Mouse (Mus musculus): ENCODE measurements around the gene Cfap206. TPM values are rescaled to one million over a fixed set of nuclear protein-coding genes. Genes with fewer than 3 reads are reported as not detected.

Gene Cfap206
- polyA plus RNA-seq, 1 experiment = 2.8 TPM

DNA sequence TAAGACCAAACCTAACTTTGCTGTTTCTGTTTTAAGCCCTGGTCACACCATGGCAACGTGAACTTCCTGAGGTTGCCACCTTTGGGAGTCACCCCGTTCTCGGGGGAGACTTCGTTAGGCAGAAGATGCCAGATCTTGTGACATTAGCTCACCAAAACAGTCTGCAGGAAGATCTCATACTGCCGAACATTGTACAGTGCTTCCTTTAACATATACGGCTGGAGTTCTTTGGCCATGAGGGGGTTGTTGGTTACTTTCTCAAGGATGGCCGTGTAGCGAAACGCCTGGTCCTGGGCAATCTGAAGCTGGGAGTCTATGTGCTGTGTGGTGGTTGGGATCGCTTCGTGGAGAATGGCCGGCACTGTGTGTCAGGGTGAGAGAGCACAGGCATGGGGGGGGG lies 10.6 kb downstream of the Cfap206 start:
- no peak for DNase-seq (ENCODE audit: low read depth)
- no peak for TF ChIP-seq POLR2A (IDR thresholded peaks at IDR 0.05; ENCODE audit: borderline replicate concordance, extremely low read depth, insufficient read depth, insufficient read length, poor library complexity, severe bottlenecking)

DNA sequence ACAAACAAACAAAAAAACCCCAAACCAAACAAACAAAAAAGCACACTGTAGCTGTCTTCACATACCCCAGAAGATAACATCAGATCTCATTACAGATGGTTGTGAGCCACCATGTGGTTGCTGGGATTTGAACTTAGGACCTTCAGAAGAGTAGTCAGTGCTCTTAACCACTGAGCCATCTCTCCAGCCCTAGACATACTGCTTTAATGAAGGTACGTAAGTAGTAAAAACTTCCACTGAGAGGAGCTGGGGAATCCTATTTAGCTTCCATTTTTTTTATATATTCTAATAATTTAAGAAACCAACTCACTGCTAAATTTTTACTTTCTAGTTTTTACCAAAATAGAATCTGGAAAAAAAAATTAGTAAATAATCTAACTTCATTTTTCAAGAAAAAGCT lies 14.9 kb downstream of the Cfap206 start:
- TF ChIP-seq CTCF (IDR thresholded peaks at IDR 0.05; ENCODE audit: borderline replicate concordance, extremely low read depth, insufficient read depth, insufficient read length) (no peak), POLR2A (IDR thresholded peaks at IDR 0.05; ENCODE audit: borderline replicate concordance, extremely low read depth, insufficient read depth, insufficient read length, poor library complexity, severe bottlenecking) (no peak)
- DNase-seq (ENCODE audit: low read depth) = no peak

DNA sequence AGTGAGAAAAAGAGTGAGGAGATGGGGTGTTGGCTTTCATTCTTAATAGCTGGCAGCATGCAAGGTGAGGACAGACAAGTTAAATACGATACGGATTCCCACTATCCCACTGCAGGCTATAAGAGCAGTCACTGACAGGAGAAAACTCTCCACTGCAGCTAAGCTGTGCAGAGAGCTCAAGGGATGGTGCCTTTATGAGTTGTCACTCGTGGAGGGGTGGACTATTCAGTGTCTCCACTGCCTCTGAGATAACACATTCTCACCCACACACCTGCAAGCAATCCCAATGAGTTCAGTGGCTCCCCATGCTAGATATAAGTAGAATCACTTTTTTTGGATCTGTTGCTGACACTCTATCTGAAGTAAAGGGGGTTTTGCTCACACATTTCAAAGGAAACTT lies 21.9 kb downstream of the Cfap206 start:
- TF ChIP-seq POLR2A (IDR thresholded peaks at IDR 0.05; ENCODE audit: borderline replicate concordance, extremely low read depth, insufficient read depth, insufficient read length, poor library complexity, severe bottlenecking) = no peak
- no peak for DNase-seq (ENCODE audit: low read depth)

DNA sequence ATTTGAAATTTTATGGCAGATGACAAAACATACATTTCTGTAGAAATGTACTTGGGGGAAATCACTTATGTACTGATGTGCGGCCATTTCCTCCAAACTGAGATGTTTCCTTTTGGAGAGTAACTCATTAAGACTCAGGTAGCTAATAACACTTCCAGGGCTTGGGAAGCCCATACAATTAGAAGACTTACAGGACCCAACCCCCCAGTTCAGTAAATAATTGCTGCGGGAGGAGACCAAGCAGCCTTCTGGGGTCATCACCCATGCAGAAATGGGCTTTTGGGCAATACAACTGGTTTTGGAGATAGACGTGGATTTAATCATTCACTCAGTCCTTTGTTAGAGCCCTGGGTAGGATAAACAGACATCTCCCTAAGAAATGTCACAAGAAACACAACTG lies 22.8 kb downstream of the Cfap206 start:
- TF ChIP-seq POLR2A (IDR thresholded peaks at IDR 0.05; ENCODE audit: borderline replicate concordance, extremely low read depth, insufficient read depth, insufficient read length, poor library complexity, severe bottlenecking) (no peak), CTCF (IDR thresholded peaks at IDR 0.05; ENCODE audit: borderline replicate concordance, extremely low read depth, insufficient read depth, insufficient read length) (no peak)
- DNase-seq (ENCODE audit: low read depth) = no peak

DNA sequence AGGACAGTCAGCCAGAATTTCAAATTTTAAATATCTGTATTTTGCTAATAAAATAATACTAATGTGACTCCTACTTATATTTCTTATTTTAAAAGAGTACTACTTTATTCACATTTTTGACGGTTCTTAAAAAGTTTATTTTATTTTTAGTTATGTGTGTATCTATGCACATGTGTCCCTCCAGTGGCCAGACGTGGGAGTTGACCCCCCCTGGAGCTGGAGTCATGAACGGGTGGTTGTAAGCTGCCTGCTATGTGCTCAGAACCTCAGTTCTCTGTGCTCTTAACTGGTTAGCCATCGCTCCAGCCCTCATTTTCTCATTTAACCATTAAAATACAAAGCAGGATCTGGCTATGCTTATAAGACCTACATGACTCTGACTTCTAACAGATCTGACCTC lies 27.0 kb downstream of the Cfap206 start:
- no peak for TF ChIP-seq CTCF (IDR thresholded peaks at IDR 0.05; ENCODE audit: borderline replicate concordance, extremely low read depth, insufficient read depth, insufficient read length)
- TF ChIP-seq POLR2A (IDR thresholded peaks at IDR 0.05; ENCODE audit: borderline replicate concordance, extremely low read depth, insufficient read depth, insufficient read length, poor library complexity, severe bottlenecking) = no peak
- DNase-seq (ENCODE audit: low read depth) = no peak

DNA sequence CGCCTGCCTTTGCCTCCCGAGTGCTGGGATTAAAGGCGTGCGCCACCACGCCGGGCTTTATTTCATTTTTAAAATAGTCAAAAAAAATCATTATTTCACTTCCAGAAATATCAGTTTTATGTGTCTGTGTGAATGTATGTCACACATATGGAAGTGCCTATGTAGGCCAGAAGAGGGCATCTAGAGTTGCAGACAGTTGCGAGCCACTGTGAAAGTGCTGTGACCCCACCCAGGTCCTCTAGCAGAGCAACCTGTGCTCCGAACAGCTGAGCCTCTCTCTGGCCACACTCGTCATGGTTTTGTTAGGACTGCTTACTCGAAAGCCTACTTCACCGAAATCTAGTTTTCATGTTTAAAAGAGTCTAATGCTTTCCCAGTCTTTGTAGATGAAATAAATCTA lies 27.8 kb downstream of the Cfap206 start:
- no peak for TF ChIP-seq CTCF (IDR thresholded peaks at IDR 0.05; ENCODE audit: borderline replicate concordance, extremely low read depth, insufficient read depth, insufficient read length)
- TF ChIP-seq POLR2A (IDR thresholded peaks at IDR 0.05; ENCODE audit: borderline replicate concordance, extremely low read depth, insufficient read depth, insufficient read length, poor library complexity, severe bottlenecking) = no peak
- no peak for DNase-seq (ENCODE audit: low read depth)

DNA sequence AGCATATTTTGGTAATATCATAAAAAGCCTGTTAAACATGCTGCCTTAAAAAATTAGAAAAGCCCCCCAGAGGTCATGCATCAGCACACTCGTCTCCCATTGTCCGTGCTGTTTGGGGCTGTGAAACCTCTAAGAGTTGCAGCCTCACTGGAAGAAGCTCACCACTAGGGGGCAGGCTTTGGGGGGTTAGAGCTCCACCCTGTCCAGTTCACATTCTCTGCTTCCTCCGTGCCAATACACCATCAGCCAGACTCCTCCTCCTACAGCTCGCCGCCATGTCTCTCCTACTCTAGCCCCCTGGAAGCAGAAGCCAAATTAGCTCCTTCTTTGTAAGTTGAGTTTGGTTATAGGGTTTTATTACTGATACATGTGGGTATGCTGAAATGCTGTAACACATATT lies 28.5 kb downstream of the Cfap206 start:
- DNase-seq (ENCODE audit: low read depth) = peak; percentile 66

DNA sequence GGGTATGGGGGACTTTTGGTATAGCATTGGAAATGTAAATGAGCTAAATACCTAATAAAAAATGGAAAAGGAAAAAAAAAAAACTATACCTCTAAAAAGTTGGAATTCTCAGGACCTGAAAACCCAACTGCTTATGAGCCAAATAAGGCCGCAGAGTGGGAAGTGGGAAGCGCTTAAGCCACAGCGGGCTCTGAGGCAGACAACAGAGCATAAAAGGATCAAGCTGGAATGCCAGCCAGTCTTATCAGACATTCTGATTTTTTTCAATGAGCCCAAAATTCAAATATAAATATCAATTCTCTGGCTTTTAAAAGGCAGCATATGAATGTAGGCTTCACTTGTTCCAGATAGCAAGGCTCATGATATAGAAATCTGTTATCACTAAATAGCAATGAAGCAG lies 42.0 kb downstream of the Cfap206 start:
- peak; percentile 40 for DNase-seq (ENCODE audit: low read depth)
- no peak for TF ChIP-seq CTCF (IDR thresholded peaks at IDR 0.05; ENCODE audit: borderline replicate concordance, extremely low read depth, insufficient read depth, insufficient read length)
- no peak for TF ChIP-seq POLR2A (IDR thresholded peaks at IDR 0.05; ENCODE audit: borderline replicate concordance, extremely low read depth, insufficient read depth, insufficient read length, poor library complexity, severe bottlenecking)

More for the DNA sequence above, 28.5 kb downstream of the Cfap206 start:
- TF ChIP-seq POLR2A (IDR thresholded peaks at IDR 0.05; ENCODE audit: borderline replicate concordance, extremely low read depth, insufficient read depth, insufficient read length, poor library complexity, severe bottlenecking) = no peak
- TF ChIP-seq CTCF (IDR thresholded peaks at IDR 0.05; ENCODE audit: borderline replicate concordance, extremely low read depth, insufficient read depth, insufficient read length) = peak; percentile 60

DNA sequence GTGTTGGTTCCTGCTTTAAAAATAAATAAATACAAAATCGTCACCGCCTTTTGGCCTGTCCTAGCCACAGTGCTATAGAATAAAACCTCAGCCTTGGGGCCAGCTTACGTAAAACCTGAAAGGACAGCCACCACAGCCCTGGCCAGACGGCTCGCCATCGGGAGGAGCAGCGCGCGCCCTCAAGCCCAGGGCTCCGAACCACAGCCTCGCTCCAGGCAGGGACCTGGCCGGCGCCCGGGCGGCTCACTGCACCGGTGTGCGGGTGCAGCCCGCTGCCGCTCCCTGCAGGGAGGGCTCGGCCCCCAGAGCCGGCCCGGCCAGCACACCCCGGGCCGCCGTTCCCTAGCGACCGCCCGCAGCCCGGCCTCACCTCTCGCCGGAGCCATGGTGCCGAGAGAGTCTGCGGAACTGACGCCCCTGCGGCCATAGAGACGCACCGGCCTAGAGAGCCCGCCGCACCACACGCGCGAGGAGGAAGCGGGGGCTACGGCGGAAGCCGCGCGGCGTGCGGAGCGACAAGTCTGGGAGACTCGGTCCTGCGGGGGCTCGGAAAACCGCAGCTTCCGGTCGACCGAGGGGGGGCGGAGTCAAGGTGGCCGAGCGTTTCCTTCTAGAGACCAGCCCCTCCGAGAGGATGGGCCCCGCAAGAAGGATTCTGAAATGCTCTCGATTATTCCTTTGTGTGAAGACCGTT lies 43.0 kb downstream of the Cfap206 start, which contains the start of gene Slc35a1:
Gene Slc35a1, minus strand, starts transcription at position 565 of the 694 bp plus-strand sequence.
- DNase-seq (ENCODE audit: low read depth) = peak; percentile 98

DNA sequence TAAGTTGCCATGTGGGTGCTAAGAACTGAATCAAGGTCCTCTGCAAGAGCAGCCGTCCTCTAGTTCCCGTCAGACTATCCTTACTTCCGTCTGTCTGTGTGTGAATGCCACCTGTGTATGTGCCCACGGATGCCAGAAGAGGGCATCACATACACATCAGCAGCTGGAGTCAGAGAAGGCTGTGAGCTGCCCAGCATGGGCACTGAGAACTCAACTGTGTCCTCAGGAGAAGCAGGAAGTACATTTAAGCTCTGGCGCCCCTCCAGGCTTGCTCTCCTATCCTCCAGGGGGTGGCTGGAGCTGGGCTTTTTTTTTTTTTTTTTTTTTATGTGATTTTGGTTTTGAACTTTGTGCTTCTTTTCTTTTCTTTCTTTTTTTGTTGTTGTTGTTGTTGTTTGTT lies 49.5 kb downstream of the Cfap206 start:
- DNase-seq (ENCODE audit: low read depth) = no peak
- TF ChIP-seq POLR2A (IDR thresholded peaks at IDR 0.05; ENCODE audit: borderline replicate concordance, extremely low read depth, insufficient read depth, insufficient read length, poor library complexity, severe bottlenecking) (no peak), CTCF (IDR thresholded peaks at IDR 0.05; ENCODE audit: borderline replicate concordance, extremely low read depth, insufficient read depth, insufficient read length) (no peak)

More for the DNA sequence above, 43.0 kb downstream of the Cfap206 start, which contains the start of gene Slc35a1:
- TF ChIP-seq CTCF (IDR thresholded peaks at IDR 0.05; ENCODE audit: borderline replicate concordance, extremely low read depth, insufficient read depth, insufficient read length) (0 out of 2 replicates have a peak, but pooled peaks have one; percentile 1), POLR2A (IDR thresholded peaks at IDR 0.05; ENCODE audit: borderline replicate concordance, extremely low read depth, insufficient read depth, insufficient read length, poor library complexity, severe bottlenecking) (peak; percentile 64)

DNA sequence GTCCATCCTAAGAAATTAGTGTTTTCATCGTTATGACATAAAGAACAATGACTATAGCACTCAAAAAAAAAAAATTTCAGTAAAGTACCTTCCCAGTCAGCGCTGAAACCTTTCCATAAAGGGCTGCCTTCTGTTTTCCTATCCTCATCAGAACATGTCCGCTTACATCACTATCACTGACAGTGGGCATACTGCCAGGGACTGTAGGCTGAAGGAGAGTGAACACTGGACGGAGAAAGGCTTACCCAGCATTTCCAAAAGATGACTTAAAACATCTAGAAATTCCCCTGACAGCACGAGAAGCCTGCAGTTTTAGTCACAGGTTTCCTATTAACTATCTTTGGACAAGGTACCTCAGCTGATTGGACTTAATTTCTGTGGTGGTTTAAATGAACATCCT lies 56.3 kb downstream of the Cfap206 start:
- TF ChIP-seq CTCF (IDR thresholded peaks at IDR 0.05; ENCODE audit: borderline replicate concordance, extremely low read depth, insufficient read depth, insufficient read length) (no peak), POLR2A (IDR thresholded peaks at IDR 0.05; ENCODE audit: borderline replicate concordance, extremely low read depth, insufficient read depth, insufficient read length, poor library complexity, severe bottlenecking) (no peak)
- DNase-seq (ENCODE audit: low read depth) = no peak

DNA sequence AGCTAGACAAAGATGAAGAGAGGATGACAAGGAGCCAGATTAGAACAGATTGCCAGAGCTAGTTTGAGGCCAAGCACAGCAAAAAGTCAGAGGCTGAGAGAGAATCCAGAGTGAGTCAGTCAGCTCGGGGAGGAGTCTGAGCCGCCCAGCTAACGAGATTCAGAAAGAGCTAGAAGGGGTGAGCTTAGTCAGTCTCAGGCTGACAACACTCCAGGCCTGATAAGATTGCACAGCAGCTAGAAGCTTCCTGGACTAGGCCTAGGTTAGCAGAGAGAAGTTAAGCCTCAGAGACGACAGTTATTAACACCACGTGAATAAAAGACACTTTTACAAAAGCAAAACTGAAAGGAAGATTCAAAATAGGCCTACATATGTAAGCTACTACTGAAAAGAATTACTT lies 62.1 kb downstream of the Cfap206 start:
- DNase-seq (ENCODE audit: low read depth) = no peak
- TF ChIP-seq CTCF (IDR thresholded peaks at IDR 0.05; ENCODE audit: borderline replicate concordance, extremely low read depth, insufficient read depth, insufficient read length) (no peak), POLR2A (IDR thresholded peaks at IDR 0.05; ENCODE audit: borderline replicate concordance, extremely low read depth, insufficient read depth, insufficient read length, poor library complexity, severe bottlenecking) (no peak)

Measured in brain, embryonic 14.5 days (tissue).